Mouse (Mus musculus) hindbrain, embryonic 10.5 days (tissue): ENCODE measurements around the gene Pusl1. TPM values are rescaled to one million over a fixed set of nuclear protein-coding genes. Genes with fewer than 3 reads are reported as not detected.

ENCODE experiments used
- polyA plus RNA-seq: library from polyadenylated mRNA; unstranded; fragments of >200 nt; fragmentation: Nextera tagmentation; extraction: Ambion mirVana; gene quantifications from 2 replicates; pipeline ENCODE4 v1.2.1, GENCODE M21; 2016

Gene Pusl1
- polyA plus RNA-seq, 1 experiment from 2014 or later: 49.4 TPM

Other genes starting within 250 kb of the Pusl1 start
- not detected in 2 replicates for gene Gm10563, start 246.4 kb downstream of the Pusl1 start, polyA plus RNA-seq
- gene Mmp23, start 238.4 kb downstream of the Pusl1 start, polyA plus RNA-seq: 4.2 and 4.4 TPM in 2 replicates
- 19.5 and 21.8 TPM in 2 replicates for gene Mib2, start 222.6 kb downstream of the Pusl1 start, polyA plus RNA-seq
- 0.72 and 1.8 TPM in 2 replicates for gene Fndc10, start 197.4 kb downstream of the Pusl1 start, polyA plus RNA-seq
- 162 and 175 TPM in 2 replicates for gene Ssu72, start 187.0 kb downstream of the Pusl1 start, polyA plus RNA-seq
- gene Tmem240, start 157.0 kb downstream of the Pusl1 start, polyA plus RNA-seq: 0.85 and 1.6 TPM in 2 replicates
- gene Atad3a, start 130.7 kb downstream of the Pusl1 start, polyA plus RNA-seq: 110 and 124 TPM in 2 replicates
- gene Vwa1, start 117.1 kb downstream of the Pusl1 start, polyA plus RNA-seq: 13.4 and 14.0 TPM in 2 replicates
- gene Tmem88b, start 105.9 kb downstream of the Pusl1 start, polyA plus RNA-seq: 0.31 and 0.67 TPM in 2 replicates
- gene Ankrd65, start 101.3 kb downstream of the Pusl1 start, polyA plus RNA-seq: 0.18 TPM in 1 of 2 replicates, not detected in the other
- gene Mrpl20, start 88.9 kb downstream of the Pusl1 start, polyA plus RNA-seq: 252 and 253 TPM in 2 replicates
- 167 and 178 TPM in 2 replicates for gene Ccnl2, start 79.3 kb downstream of the Pusl1 start, polyA plus RNA-seq
- 171 and 186 TPM in 2 replicates for gene Aurkaip1, start 60.5 kb downstream of the Pusl1 start, polyA plus RNA-seq
- 56.1 and 56.7 TPM in 2 replicates for gene Mxra8, start 52.1 kb downstream of the Pusl1 start, polyA plus RNA-seq
- gene Dvl1, start 44.4 kb downstream of the Pusl1 start, polyA plus RNA-seq: 4.3 and 5.1 TPM in 2 replicates
- 0.37 and 0.41 TPM in 2 replicates for gene Tas1r3, start 28.4 kb downstream of the Pusl1 start, polyA plus RNA-seq
- gene Cptp, start 22.3 kb downstream of the Pusl1 start, polyA plus RNA-seq: 22.0 and 24.8 TPM in 2 replicates
- 103 and 104 TPM in 2 replicates for gene Ints11, start 22.2 kb downstream of the Pusl1 start, polyA plus RNA-seq
- gene Acap3, start within 50 bp of the Pusl1 start, polyA plus RNA-seq: 32.2 and 41.4 TPM in 2 replicates
- gene Ube2j2, start 52.0 kb upstream of the Pusl1 start, polyA plus RNA-seq: 146 and 157 TPM in 2 replicates
- gene C1qtnf12, start 70.5 kb upstream of the Pusl1 start, polyA plus RNA-seq: 24.4 and 25.2 TPM in 2 replicates
- gene B3galt6, start 100.9 kb upstream of the Pusl1 start, polyA plus RNA-seq: 13.8 and 17.2 TPM in 2 replicates
- gene Sdf4, start 101.1 kb upstream of the Pusl1 start, polyA plus RNA-seq: 131 and 135 TPM in 2 replicates
- 0.30 and 1.3 TPM in 2 replicates for gene Tnfrsf4, start 122.1 kb upstream of the Pusl1 start, polyA plus RNA-seq
- gene Tnfrsf18, start 134.4 kb upstream of the Pusl1 start, polyA plus RNA-seq: 1.3 and 1.4 TPM in 2 replicates
- gene Ttll10, start 167.6 kb upstream of the Pusl1 start, polyA plus RNA-seq: 0.27 and 0.30 TPM in 2 replicates
- 62.3 and 72.7 TPM in 2 replicates for gene 9430015G10Rik, start 218.2 kb upstream of the Pusl1 start, polyA plus RNA-seq
- gene Rnf223, start 238.7 kb upstream of the Pusl1 start, polyA plus RNA-seq: 0.71 and 0.75 TPM in 2 replicates